ENCODE assay signal across 8 mouse cellular contexts in genomic region chr12:24975115-24975733, GRCm38 (mm10). TPM values are rescaled to one million over a fixed set of nuclear protein-coding genes. Genes with fewer than 3 reads are reported as not detected.
DNase-seq lines count a peak whose midpoint lies in the region; ATAC-seq lines count a peak whose summit lies in the region.

No protein-coding gene starts in this region.

- ATAC-seq in inflammation-experienced regulatory T-cells, adult 6 months: peak; percentile 69
- ATAC-seq in megakaryocyte, adult 5-6 weeks (ENCODE audit: poor library complexity, severe bottlenecking): peak; percentile 68

- intact Hi-C loops in gastrocnemius, postnatal 14 days (cut with DNase I; ENCODE audit: low total_unique reads): no loop called here

- DNase-seq in adrenal gland, postnatal 10 days: peak; percentile 70
- peak; percentile 86 for DNase-seq in embryo, embryonic 11 days
- peak; percentile 22 for DNase-seq in gastrocnemius, postnatal 14 days
- DNase-seq in left cerebral cortex, adult 8-10 months (ENCODE audit: low spot score in 2 of 2): peak; percentile 47 to 57
- DNase-seq in retina, postnatal 7 days (ENCODE audit: low read depth, low spot score): peak; percentile 34
- no peak for DNase-seq in Muller cell, postnatal 12 days (ENCODE audit: inconsistent ontology term)

RNA-seq across cellular contexts. Expression of gene Kidins220, which starts 0.5 kb away (rescaled TPM):
- 10 to 100 TPM; 67.8 to 80.8 TPM for total RNA-seq in adrenal gland, postnatal 10 days (2021)
- 10 to 100 TPM; 31.9 to 35.8 TPM for total RNA-seq in gastrocnemius, postnatal 14 days (2021)
- 10 to 100 TPM; 14.6 to 16.8 (median 16.3) TPM for polyA plus RNA-seq in inflammation-experienced regulatory T-cells, adult 6 months (2017; shearing (Covaris generic))
- 100 to 1,000 TPM; 316 to 342 (median 332) TPM for total RNA-seq in left cerebral cortex, adult 8-10 months (2022)
- 29.2 and 36.2 TPM in 2 replicates for total RNA-seq in megakaryocyte, adult 5-6 weeks (2015)
- total RNA-seq in megakaryocyte, adult 5-6 weeks (2017): 70.2 and 83.9 TPM in 2 replicates
